Mouse (Mus musculus): ENCODE data around the gene Tspan17.
A peak's percentile ranks its signal among the peaks of the same experiment; 100 is the strongest.
"Not testable (repeated sequence)": the region's sequence is repeated elsewhere in the genome, so short reads cannot be mapped to it uniquely, and the experiment has no call there.

The Tspan17 gene

GRCm38 (mm10) chr13:54787591-54787990 is 1.6 kb upstream of the Tspan17 start:
- not testable (repeated sequence) for H3K36me3 ChIP-seq (ENCODE audit: control insufficient read depth, insufficient read depth, low read length, poor library complexity, severe bottlenecking); H3K27me3 ChIP-seq (ENCODE audit: control insufficient read depth, insufficient read depth, low read length, poor library complexity, severe bottlenecking); DNase-seq (ENCODE audit: low read depth, low spot score)

GRCm38 (mm10) chr13:54789561-54790397 is 602 bp downstream of the Tspan17 start:
- DNase-seq (ENCODE audit: low read depth, low spot score), result peak; percentile 25
- H3K27me3 ChIP-seq (ENCODE audit: control insufficient read depth, insufficient read depth, low read length, poor library complexity, severe bottlenecking), result no peaks in the 10 kb centered on the region
- no peaks in the 10 kb centered on the region for H3K36me3 ChIP-seq (ENCODE audit: control insufficient read depth, insufficient read depth, low read length, poor library complexity, severe bottlenecking)

- no peaks in the 10 kb centered on the region for H3K27me3 ChIP-seq (ENCODE audit: control insufficient read depth, insufficient read depth, low read length, poor library complexity, severe bottlenecking)
- no peaks in the 10 kb centered on the region for H3K36me3 ChIP-seq (ENCODE audit: control insufficient read depth, insufficient read depth, low read length, poor library complexity, severe bottlenecking)
- peak; percentile 39 for DNase-seq (ENCODE audit: low read depth, low spot score)
These were observed 3.4 kb downstream of the Tspan17 start for GRCm38 (mm10) chr13:54792259-54793230.

- DNase-seq (ENCODE audit: low read depth, low spot score), result no peak
- H3K27me3 ChIP-seq (ENCODE audit: control insufficient read depth, insufficient read depth, low read length, poor library complexity, severe bottlenecking), result no peaks in the 10 kb centered on the region
- H3K36me3 ChIP-seq (ENCODE audit: control insufficient read depth, insufficient read depth, low read length, poor library complexity, severe bottlenecking), result no peaks in the 10 kb centered on the region
These were observed 4.9 kb downstream of the Tspan17 start for GRCm38 (mm10) chr13:54794002-54794577.

GRCm38 (mm10) chr13:54794843-54795242 is 5.7 kb downstream of the Tspan17 start:
- no peaks in the 10 kb centered on the region for H3K36me3 ChIP-seq (ENCODE audit: control insufficient read depth, insufficient read depth, low read length, poor library complexity, severe bottlenecking)
- DNase-seq (ENCODE audit: low read depth, low spot score), result no peak
- H3K27me3 ChIP-seq (ENCODE audit: control insufficient read depth, insufficient read depth, low read length, poor library complexity, severe bottlenecking), result no peaks in the 10 kb centered on the region

GRCm38 (mm10) chr13:54797356-54797755 is 8.2 kb downstream of the Tspan17 start:
- Histone ChIP-seq H3K36me3 (ENCODE audit: control insufficient read depth, insufficient read depth, low read length, poor library complexity, severe bottlenecking) (no peaks in the 10 kb centered on the region), H3K27me3 (ENCODE audit: control insufficient read depth, insufficient read depth, low read length, poor library complexity, severe bottlenecking) (no peaks in the 10 kb centered on the region)
- peak; percentile 67 for DNase-seq (ENCODE audit: low read depth, low spot score)

GRCm38 (mm10) chr13:54797861-54798643 is 8.9 kb downstream of the Tspan17 start:
- no peak for DNase-seq (ENCODE audit: low read depth, low spot score)
- Histone ChIP-seq H3K27me3 (ENCODE audit: control insufficient read depth, insufficient read depth, low read length, poor library complexity, severe bottlenecking) (no peaks in the 10 kb centered on the region), H3K36me3 (ENCODE audit: control insufficient read depth, insufficient read depth, low read length, poor library complexity, severe bottlenecking) (no peaks in the 10 kb centered on the region)

GRCm38 (mm10) chr13:54798740-54799139 is 9.6 kb downstream of the Tspan17 start:
- no peaks in the 10 kb centered on the region for H3K27me3 ChIP-seq (ENCODE audit: control insufficient read depth, insufficient read depth, low read length, poor library complexity, severe bottlenecking)
- no peak for DNase-seq (ENCODE audit: low read depth, low spot score)

GRCm38 (mm10) chr13:54799701-54800100 is 10.5 kb downstream of the Tspan17 start:
- peak; percentile 84 for DNase-seq (ENCODE audit: low read depth, low spot score)
- Histone ChIP-seq H3K36me3 (ENCODE audit: control insufficient read depth, insufficient read depth, low read length, poor library complexity, severe bottlenecking) (no peaks in the 10 kb centered on the region), H3K27me3 (ENCODE audit: control insufficient read depth, insufficient read depth, low read length, poor library complexity, severe bottlenecking) (no peaks in the 10 kb centered on the region)

More at GRCm38 (mm10) chr13:54798740-54799139, 9.6 kb downstream of the Tspan17 start:
- no peaks in the 10 kb centered on the region for H3K36me3 ChIP-seq (ENCODE audit: control insufficient read depth, insufficient read depth, low read length, poor library complexity, severe bottlenecking)

GRCm38 (mm10) chr13:54800206-54800605 is 11.0 kb downstream of the Tspan17 start:
- no peaks in the 10 kb centered on the region for H3K36me3 ChIP-seq (ENCODE audit: control insufficient read depth, insufficient read depth, low read length, poor library complexity, severe bottlenecking)
- H3K27me3 ChIP-seq (ENCODE audit: control insufficient read depth, insufficient read depth, low read length, poor library complexity, severe bottlenecking), result no peaks in the 10 kb centered on the region
- DNase-seq (ENCODE audit: low read depth, low spot score), result no peak

- no peak for DNase-seq (ENCODE audit: low read depth, low spot score)
- H3K36me3 ChIP-seq (ENCODE audit: control insufficient read depth, insufficient read depth, low read length, poor library complexity, severe bottlenecking), result no peaks in the 10 kb centered on the region
- no peaks in the 10 kb centered on the region for H3K27me3 ChIP-seq (ENCODE audit: control insufficient read depth, insufficient read depth, low read length, poor library complexity, severe bottlenecking)
These were observed 13.8 kb downstream of the Tspan17 start for GRCm38 (mm10) chr13:54803010-54803409.

GRCm38 (mm10) chr13:54805134-54805838 is 16.1 kb downstream of the Tspan17 start:
- no peaks in the 10 kb centered on the region for H3K27me3 ChIP-seq (ENCODE audit: control insufficient read depth, insufficient read depth, low read length, poor library complexity, severe bottlenecking)
- no peaks in the 10 kb centered on the region for H3K36me3 ChIP-seq (ENCODE audit: control insufficient read depth, insufficient read depth, low read length, poor library complexity, severe bottlenecking)
- no peak for DNase-seq (ENCODE audit: low read depth, low spot score)

- Histone ChIP-seq H3K36me3 (ENCODE audit: control insufficient read depth, insufficient read depth, low read length, poor library complexity, severe bottlenecking) (no peaks in the 10 kb centered on the region), H3K27me3 (ENCODE audit: control insufficient read depth, insufficient read depth, low read length, poor library complexity, severe bottlenecking) (no peaks in the 10 kb centered on the region)
- no peak for DNase-seq (ENCODE audit: low read depth, low spot score)
These were observed 17.3 kb downstream of the Tspan17 start for GRCm38 (mm10) chr13:54806434-54806976.

Data from splenic B cell, adult 2 months (primary cell).